Mouse (Mus musculus) kidney, adult 2 months (tissue): Measurements from ENCODE around the gene Cfap74.

Source experiments
- CTCF ChIP-seq: fragments of 200-500 bp; conservative IDR thresholded peaks from 2 replicates; pipeline ENCODE4 v1.5.1; 2011; ENCODE audit warnings: low read depth, mild to moderate bottlenecking, control low read depth, low read length, moderate library complexity, mixed read lengths; ENCODE audit not compliant: insufficient read depth, insufficient read length
- POLR2A ChIP-seq: fragments of 200-500 bp; IDR thresholded peaks from one replicate; pipeline ENCODE4 v1.6.1; 2011; ENCODE audit warnings: low read depth, low read length, control low read depth

- TF ChIP-seq CTCF (no peak), POLR2A (no peak)
Observed at GRCm38 (mm10) chr4:155505067-155505466, 96.1 kb downstream of the Cfap74 start.
